Mouse (Mus musculus) adrenal gland, postnatal 10 days (tissue): ENCODE results near the gene Trmu. TPM values are rescaled to one million over a fixed set of nuclear protein-coding genes. Genes with fewer than 3 reads are reported as not detected.

Experiments used
- DNase-seq: peaks from one replicate; pipeline ENCODE4 v3.0.0; 2021; ENCODE audit warnings: mixed read lengths
- total RNA-seq, 2 experiments: library from RNA; stranded (reverse); gene quantifications; 2 replicates each; pipeline ENCODE4 v1.2.3; 2021

Gene Trmu
- total RNA-seq, 2 experiments from 2014 or later, result 27.9 to 39.9 TPM

GRCm38 (mm10) chr15:85896284-85896683 is 17.2 kb downstream of the Trmu start:
- peak; percentile 88 for DNase-seq

- no peak for DNase-seq
Measured at GRCm38 (mm10) chr15:85897113-85897512, 18.0 kb downstream of the Trmu start.

- DNase-seq, result peak; percentile 24
Measured at GRCm38 (mm10) chr15:85899396-85899795, 20.3 kb downstream of the Trmu start.

- peak; percentile 34 for DNase-seq
Measured at GRCm38 (mm10) chr15:85900318-85900717, 21.2 kb downstream of the Trmu start.

- DNase-seq, result peak; percentile 29
Measured at GRCm38 (mm10) chr15:85900801-85901200, 21.7 kb downstream of the Trmu start.

- no peak for DNase-seq
Measured at GRCm38 (mm10) chr15:85902505-85902904, 23.4 kb downstream of the Trmu start.

GRCm38 (mm10) chr15:85903826-85904225 is 24.7 kb downstream of the Trmu start:
- DNase-seq, result peak; percentile 35

GRCm38 (mm10) chr15:85908660-85909491 is 29.8 kb downstream of the Trmu start:
- DNase-seq, result peak; percentile 54

GRCm38 (mm10) chr15:85909492-85909829 is 30.3 kb downstream of the Trmu start:
- DNase-seq, result no peak

- peak; percentile 39 for DNase-seq
Measured at GRCm38 (mm10) chr15:85909931-85910330, 30.8 kb downstream of the Trmu start.

- DNase-seq, result peak; percentile 88
Measured at GRCm38 (mm10) chr15:85913605-85914004, 34.5 kb downstream of the Trmu start.

- DNase-seq, result peak; percentile 20
Measured at GRCm38 (mm10) chr15:85919191-85919891, 40.2 kb downstream of the Trmu start.

- no peak for DNase-seq
Measured at GRCm38 (mm10) chr15:85919892-85920248, 40.8 kb downstream of the Trmu start.

GRCm38 (mm10) chr15:85921855-85922254 is 42.7 kb downstream of the Trmu start:
- peak; percentile 28 for DNase-seq

- peak; percentile 56 for DNase-seq
Measured at GRCm38 (mm10) chr15:85928161-85928560, 49.0 kb downstream of the Trmu start.

- DNase-seq, result peak; percentile 53
Measured at GRCm38 (mm10) chr15:85935627-85936049, 56.5 kb downstream of the Trmu start.

Other genes with a start within 250 kb of the Trmu start
- gene Ppara, start 144.3 kb upstream of the Trmu start, total RNA-seq, result 100 to 1,000 TPM in 1 of 2 experiments, 10 to 100 TPM in 1; 95.3 to 120 TPM
- 10 to 100 TPM; 20.7 to 25.4 TPM for gene Cdpf1, start 67.6 kb upstream of the Trmu start, total RNA-seq
- under 1 TPM; 0.15 to 0.45 TPM for gene Pkdrej, start 57.6 kb upstream of the Trmu start, total RNA-seq
- gene Ttc38, start 47.0 kb upstream of the Trmu start, total RNA-seq, result 10 to 100 TPM; 20.7 to 25.4 TPM
- gene Gtse1, start 19.6 kb upstream of the Trmu start, total RNA-seq, result 1 to 10 TPM; 4.5 to 5.1 TPM
- 1 to 10 TPM; 4.4 to 6.5 TPM for gene Celsr1, start 154.5 kb downstream of the Trmu start, total RNA-seq
- 10 to 100 TPM; 13.9 to 22.1 TPM for gene Gramd4, start 178.4 kb downstream of the Trmu start, total RNA-seq